Mouse (Mus musculus): ENCODE results near the gene Gm28230. TPM values are rescaled to one million over a fixed set of nuclear protein-coding genes. Genes with fewer than 3 reads are reported as not detected.

The Gm28230 gene
- polyA plus RNA-seq, 1 experiment from 2014 or later, result 0.70 TPM

GRCm38 (mm10) chr2:74746298-74746921 lies 19.9 kb downstream of the Gm28230 start:
- peak overlapping the region; percentile 81 for H3K27ac ChIP-seq

GRCm38 (mm10) chr2:74747006-74747405 lies 20.5 kb downstream of the Gm28230 start:
- Histone ChIP-seq H3K9me3 (replicated peaks) (no peaks in the 10 kb centered on the region), H3K36me3 (0 out of 2 replicates have a peak, but pooled peaks cover 3% of the 10 kb centered on the region), H3K4me3 (peak overlapping the region; percentile 48), H3K4me1 (peaks cover 65% of the 10 kb centered on the region), H3K27me3 (ENCODE audit: low read depth, poor library complexity, severe bottlenecking) (peaks cover 94% of the 10 kb centered on the region), H3K27ac (peak overlapping the region; percentile 81)
- DNase-seq (ENCODE audit: low spot score), result peak; percentile 66
- WGBS, result 2% methylated on average over 24 of the region's 24 CpGs

More at GRCm38 (mm10) chr2:74746298-74746921, 19.9 kb downstream of the Gm28230 start:
- Histone ChIP-seq H3K36me3 (0 out of 2 replicates have a peak, but pooled peaks cover 3% of the 10 kb centered on the region), H3K9me3 (replicated peaks) (no peaks in the 10 kb centered on the region), H3K4me3 (peak overlapping the region; percentile 48), H3K4me1 (peaks cover 66% of the 10 kb centered on the region), H3K27me3 (ENCODE audit: low read depth, poor library complexity, severe bottlenecking) (peaks cover 94% of the 10 kb centered on the region)
- DNase-seq (ENCODE audit: low spot score), result peak; percentile 70
- 2% methylated on average over 58 of the region's 58 CpGs for WGBS

DNA sequence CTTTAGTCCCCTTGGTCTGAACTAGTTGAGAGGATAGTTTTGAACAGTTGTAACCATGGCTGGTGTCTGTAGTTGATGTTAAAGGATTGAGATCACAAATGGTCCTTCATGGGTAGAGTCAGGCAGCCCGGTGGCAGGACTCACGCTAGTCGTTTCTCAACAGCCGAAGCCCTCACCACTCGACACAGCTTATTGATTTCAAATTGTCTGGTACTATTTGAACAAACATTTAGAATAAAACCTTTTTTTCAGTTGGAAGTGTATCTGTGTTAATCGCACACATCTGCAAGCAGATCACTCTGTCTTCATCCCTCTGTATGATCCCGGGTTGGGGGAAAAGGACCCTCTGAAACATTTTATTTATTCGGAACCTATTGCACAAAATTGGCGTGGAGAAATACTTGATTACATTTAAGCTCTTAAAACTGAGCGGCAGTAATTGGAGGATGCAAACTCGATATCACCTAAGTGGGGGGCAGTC lies 21.2 kb downstream of the Gm28230 start:
- H3K27me3 ChIP-seq (ENCODE audit: low read depth, poor library complexity, severe bottlenecking), result peaks cover 94% of the 10 kb centered on the region

DNA sequence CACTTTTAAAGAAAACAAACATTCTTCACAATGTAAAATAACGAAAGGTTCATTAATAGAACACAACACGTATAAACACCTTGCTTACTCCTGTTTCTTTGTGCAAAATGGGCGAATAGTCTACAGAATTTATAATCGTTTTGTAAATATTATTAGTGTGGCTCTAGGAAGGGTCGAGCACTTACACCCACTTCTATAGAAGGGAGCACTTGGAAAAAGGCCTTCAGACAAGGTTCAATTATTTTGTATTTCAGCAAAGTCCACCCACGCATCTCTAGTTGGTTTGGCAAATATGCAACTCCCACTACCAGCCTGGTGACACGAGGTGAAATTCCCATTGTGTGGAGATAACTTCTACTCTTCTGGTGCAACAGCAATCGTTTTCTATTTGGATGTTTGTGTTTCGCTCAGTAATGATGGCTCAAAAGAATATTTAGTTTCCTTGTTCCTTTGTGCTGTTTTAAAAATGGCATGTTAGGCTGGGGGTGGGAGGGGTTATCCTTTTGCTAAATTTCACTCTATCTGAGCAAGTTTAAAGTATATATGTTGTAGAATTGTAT lies 22.0 kb downstream of the Gm28230 start:
- WGBS, result 18% methylated on average over 9 of the region's 9 CpGs
- peak; percentile 38 for DNase-seq (ENCODE audit: low spot score)
- Histone ChIP-seq H3K27ac (no peak overlapping the region), H3K27me3 (ENCODE audit: low read depth, poor library complexity, severe bottlenecking) (peaks cover 93% of the 10 kb centered on the region), H3K36me3 (0 out of 2 replicates have a peak, but pooled peaks cover 3% of the 10 kb centered on the region), H3K4me3 (0 out of 2 replicates have a peak overlapping the region, but pooled peaks have one; percentile 55), H3K4me1 (peaks cover 80% of the 10 kb centered on the region), H3K9me3 (replicated peaks) (no peaks in the 10 kb centered on the region)

More for the DNA sequence above, 21.2 kb downstream of the Gm28230 start:
- peak; percentile 33 for DNase-seq (ENCODE audit: low spot score)
- no peaks in the 10 kb centered on the region for H3K9me3 ChIP-seq (replicated peaks)
- no peak overlapping the region for H3K27ac ChIP-seq
- H3K36me3 ChIP-seq, result 0 out of 2 replicates have a peak, but pooled peaks cover 3% of the 10 kb centered on the region
- H3K4me3 ChIP-seq, result peak overlapping the region; percentile 48; the same call in 1 of the 2 replicates
- WGBS, result 10% methylated on average over 11 of the region's 11 CpGs
- H3K4me1 ChIP-seq, result peaks cover 72% of the 10 kb centered on the region

DNA sequence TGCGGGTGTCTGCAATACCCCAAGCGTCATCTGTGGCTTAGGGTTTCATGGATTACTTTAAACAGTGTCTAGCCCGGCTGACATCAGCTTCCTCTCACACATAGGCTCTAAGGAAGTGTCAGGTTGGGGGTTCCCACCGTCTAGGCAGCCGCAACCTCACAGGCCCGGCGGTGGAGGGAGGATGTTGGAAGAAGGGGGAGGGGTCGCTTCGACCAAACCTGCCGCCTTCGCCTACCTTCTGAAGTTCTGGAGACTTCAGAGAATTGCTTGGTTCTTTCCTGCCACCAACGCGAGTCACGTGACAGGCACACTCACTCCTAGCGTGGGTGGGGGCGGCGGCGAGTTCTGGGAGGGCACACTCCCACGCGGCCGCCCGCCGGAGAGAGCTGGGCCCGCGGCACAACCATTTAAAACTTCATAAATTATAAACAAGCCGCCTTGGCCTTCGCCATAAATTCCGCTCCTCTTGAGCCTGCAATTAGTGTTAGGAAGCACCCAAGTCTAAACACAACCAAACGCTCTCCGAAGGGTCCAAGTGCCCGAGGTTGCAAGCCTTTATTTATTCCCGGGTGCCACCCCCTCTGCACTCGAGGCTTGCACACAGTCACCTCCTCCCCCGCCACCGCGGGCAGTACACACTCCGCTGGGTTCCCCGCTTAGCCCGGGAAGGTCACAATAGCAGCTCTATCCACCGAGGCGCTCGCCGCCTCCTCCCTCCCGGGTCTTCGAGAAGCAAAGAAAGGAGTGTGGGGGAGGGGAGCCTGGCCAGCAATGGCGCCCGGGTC lies 23.0 kb downstream of the Gm28230 start:
- H3K4me3 ChIP-seq, result peak overlapping the region; percentile 55
- H3K4me1 ChIP-seq, result peaks cover 82% of the 10 kb centered on the region
- H3K27me3 ChIP-seq (ENCODE audit: low read depth, poor library complexity, severe bottlenecking), result peaks cover 92% of the 10 kb centered on the region
- DNase-seq (ENCODE audit: low spot score), result peak; percentile 84
- no peaks in the 10 kb centered on the region for H3K36me3 ChIP-seq
- H3K9me3 ChIP-seq (replicated peaks), result no peaks in the 10 kb centered on the region
- WGBS, result under 1% methylated on average over 47 of the region's 47 CpGs
- H3K27ac ChIP-seq, result peak overlapping the region; percentile 91

DNA sequence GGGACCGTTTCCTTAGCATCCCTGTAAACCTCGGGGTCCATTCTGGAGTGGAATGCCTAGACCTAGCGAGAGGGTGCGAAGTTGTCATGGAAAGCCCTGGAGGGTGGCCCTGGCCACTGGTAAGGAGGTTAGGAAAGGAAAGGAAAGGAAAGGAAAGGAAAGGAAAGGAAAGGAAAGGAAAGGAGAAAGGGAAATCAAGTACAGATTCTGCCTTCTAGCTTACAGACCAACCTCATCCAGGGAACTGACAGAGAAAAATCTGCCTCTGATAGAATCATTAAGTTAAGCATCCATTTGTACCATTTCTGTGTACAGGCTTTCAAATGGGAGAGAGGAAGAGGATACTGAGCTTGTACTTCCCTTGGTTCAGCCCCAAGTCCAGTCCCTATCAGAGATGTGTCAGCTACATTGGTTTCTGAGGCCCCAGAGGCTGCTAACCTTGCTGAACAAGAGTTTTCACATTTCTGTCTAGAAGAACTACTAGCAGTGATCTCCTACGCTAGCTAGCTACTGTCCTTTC lies 24.3 kb downstream of the Gm28230 start:
- no peak for DNase-seq (ENCODE audit: low spot score)
- H3K4me3 ChIP-seq, result no peak overlapping the region
- H3K4me1 ChIP-seq, result peaks cover 74% of the 10 kb centered on the region
- no peaks in the 10 kb centered on the region for H3K36me3 ChIP-seq
- 49% methylated on average over 5 of the region's 5 CpGs for WGBS
- peak overlapping the region; percentile 91 for H3K27ac ChIP-seq
- H3K27me3 ChIP-seq (ENCODE audit: low read depth, poor library complexity, severe bottlenecking), result peaks cover 84% of the 10 kb centered on the region
- no peaks in the 10 kb centered on the region for H3K9me3 ChIP-seq (replicated peaks)

GRCm38 (mm10) chr2:74751861-74752260 lies 25.3 kb downstream of the Gm28230 start:
- no peak overlapping the region for H3K27ac ChIP-seq
- no peaks in the 10 kb centered on the region for H3K9me3 ChIP-seq (replicated peaks)
- no peak overlapping the region for H3K4me3 ChIP-seq
- 88% methylated on average over 1 of the region's 1 CpGs for WGBS
- H3K27me3 ChIP-seq (ENCODE audit: low read depth, poor library complexity, severe bottlenecking), result peaks cover 73% of the 10 kb centered on the region
- H3K36me3 ChIP-seq, result no peaks in the 10 kb centered on the region
- peaks cover 63% of the 10 kb centered on the region for H3K4me1 ChIP-seq
- peak; percentile 27 for DNase-seq (ENCODE audit: low spot score)

- Histone ChIP-seq H3K9me3 (replicated peaks) (no peaks in the 10 kb centered on the region), H3K27ac (peak overlapping the region; percentile 93), H3K4me3 (peak overlapping the region; percentile 52), H3K36me3 (no peaks in the 10 kb centered on the region), H3K4me1 (peaks cover 57% of the 10 kb centered on the region), H3K27me3 (ENCODE audit: low read depth, poor library complexity, severe bottlenecking) (peaks cover 66% of the 10 kb centered on the region)
- WGBS, result 2% methylated on average over 45 of the region's 45 CpGs
- peak; percentile 80 for DNase-seq (ENCODE audit: low spot score)
These were observed 26.1 kb downstream of the Gm28230 start for GRCm38 (mm10) chr2:74752431-74753174.

DNA sequence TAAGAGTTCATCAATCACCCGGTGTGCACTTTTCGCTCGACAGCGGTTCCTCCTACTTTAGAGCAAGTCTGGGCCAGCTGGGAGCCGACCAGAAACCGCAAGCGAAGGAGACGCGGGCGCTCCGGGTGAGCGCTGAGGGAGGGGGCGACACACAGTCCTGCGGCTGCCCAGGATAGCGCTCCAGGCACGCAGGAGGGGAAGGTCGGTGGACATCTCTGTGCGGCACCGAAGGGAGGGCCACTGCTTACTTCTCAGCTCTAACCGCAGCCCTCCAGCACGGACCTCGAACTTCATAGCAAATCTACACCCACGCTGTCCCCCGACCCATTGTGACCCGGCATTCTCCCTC lies 26.6 kb downstream of the Gm28230 start:
- Histone ChIP-seq H3K27me3 (ENCODE audit: low read depth, poor library complexity, severe bottlenecking) (peaks cover 64% of the 10 kb centered on the region), H3K36me3 (no peaks in the 10 kb centered on the region), H3K4me1 (peaks cover 51% of the 10 kb centered on the region), H3K4me3 (peak overlapping the region; percentile 52), H3K9me3 (replicated peaks) (no peaks in the 10 kb centered on the region), H3K27ac (peak overlapping the region; percentile 93)
- DNase-seq (ENCODE audit: low spot score), result no peak
- 1% methylated on average over 25 of the region's 25 CpGs for WGBS

GRCm38 (mm10) chr2:74753711-74754110 lies 27.2 kb downstream of the Gm28230 start:
- Histone ChIP-seq H3K4me3 (peak overlapping the region; percentile 52; the same call in 1 of the 2 replicates), H3K4me1 (peaks cover 46% of the 10 kb centered on the region), H3K27me3 (ENCODE audit: low read depth, poor library complexity, severe bottlenecking) (peaks cover 60% of the 10 kb centered on the region), H3K36me3 (no peaks in the 10 kb centered on the region), H3K27ac (peak overlapping the region; percentile 93), H3K9me3 (replicated peaks) (no peaks in the 10 kb centered on the region)
- no peak for DNase-seq (ENCODE audit: low spot score)
- 26% methylated on average over 5 of the region's 5 CpGs for WGBS

DNA sequence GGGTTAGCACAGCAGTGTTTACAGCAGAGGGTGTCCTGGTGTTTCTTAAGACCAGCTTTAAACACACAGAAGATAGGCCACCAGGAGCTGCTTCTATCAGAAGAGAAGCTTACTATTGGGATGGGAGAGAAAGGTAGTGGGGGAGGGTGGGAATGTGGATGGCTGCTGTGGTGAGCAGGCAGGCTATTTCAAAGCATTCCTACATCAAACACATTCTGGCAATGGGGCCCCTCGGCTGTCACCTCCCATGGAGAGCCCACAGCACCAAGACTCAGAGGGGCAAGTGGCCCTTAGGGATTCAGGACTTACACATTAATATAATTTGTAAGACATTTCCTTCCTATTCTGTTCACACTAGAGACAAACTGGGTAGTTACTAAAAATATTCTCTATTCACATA lies 33.6 kb downstream of the Gm28230 start:
- Histone ChIP-seq H3K27me3 (ENCODE audit: low read depth, poor library complexity, severe bottlenecking) (peaks cover 62% of the 10 kb centered on the region), H3K36me3 (no peaks in the 10 kb centered on the region), H3K4me3 (no peak overlapping the region), H3K4me1 (peaks cover 41% of the 10 kb centered on the region), H3K27ac (no peak overlapping the region), H3K9me3 (replicated peaks) (no peaks in the 10 kb centered on the region)
- WGBS, result 0% methylated on average over 1 of the region's 1 CpGs
- DNase-seq (ENCODE audit: low spot score), result peak; percentile 35

- H3K9me3 ChIP-seq (replicated peaks), result no peaks in the 10 kb centered on the region
- DNase-seq (ENCODE audit: low spot score), result peak; percentile 44
- H3K27ac ChIP-seq, result no peak overlapping the region
- H3K4me1 ChIP-seq, result peaks cover 41% of the 10 kb centered on the region
- peak overlapping the region; percentile 62 for H3K4me3 ChIP-seq
- H3K36me3 ChIP-seq, result no peaks in the 10 kb centered on the region
- H3K27me3 ChIP-seq (ENCODE audit: low read depth, poor library complexity, severe bottlenecking), result peaks cover 69% of the 10 kb centered on the region
- WGBS, result 2% methylated on average over 13 of the region's 13 CpGs
These were observed 35.4 kb downstream of the Gm28230 start for GRCm38 (mm10) chr2:74761941-74762340.
